Mouse (Mus musculus): ENCODE data around the gene Pcdh7. TPM values are rescaled to one million over a fixed set of nuclear protein-coding genes. Genes with fewer than 3 reads are reported as not detected.
"Not testable (repeated sequence)": the region's sequence is repeated elsewhere in the genome, so short reads cannot be mapped to it uniquely, and the experiment has no call there.

The Pcdh7 gene
- 0.89 and 1.0 TPM in 2 replicates for polyA plus RNA-seq (2015; fragmentation: Nextera tagmentation; extraction: Ambion mirVana)

GRCm38 (mm10) chr5:57717906-57718875 lies at the start of gene Pcdh7:
Gene Pcdh7, plus strand, starts transcription at chr5:57717967.
- peak; percentile 22 for DNase-seq (ENCODE audit: low spot score)

GRCm38 (mm10) chr5:57676970-57677369 lies 40.8 kb upstream of the Pcdh7 start:
- DNase-seq (ENCODE audit: low spot score): not testable (repeated sequence)

GRCm38 (mm10) chr5:57708396-57708795 lies 9.4 kb upstream of the Pcdh7 start:
- DNase-seq (ENCODE audit: low spot score): no peak

GRCm38 (mm10) chr5:57713980-57714379 lies 3.8 kb upstream of the Pcdh7 start:
- peak; percentile 31 for DNase-seq (ENCODE audit: low spot score)

GRCm38 (mm10) chr5:57714621-57715523 lies 2.9 kb upstream of the Pcdh7 start:
- peak; percentile 47 for DNase-seq (ENCODE audit: low spot score)

GRCm38 (mm10) chr5:57715524-57716400 lies 2.0 kb upstream of the Pcdh7 start:
- peak; percentile 56 for DNase-seq (ENCODE audit: low spot score)

GRCm38 (mm10) chr5:57716421-57717237 lies 1.1 kb upstream of the Pcdh7 start:
- peak; percentile 5 for DNase-seq (ENCODE audit: low spot score)

- peak; percentile 52 for DNase-seq (ENCODE audit: low spot score)
Observed at GRCm38 (mm10) chr5:57717238-57717905, 395 bp upstream of the Pcdh7 start.

GRCm38 (mm10) chr5:57718876-57719593 lies 1.3 kb downstream of the Pcdh7 start:
- peak; percentile 5 for DNase-seq (ENCODE audit: low spot score)

- peak; percentile 39 for DNase-seq (ENCODE audit: low spot score)
Observed at GRCm38 (mm10) chr5:57719594-57720185, 1.9 kb downstream of the Pcdh7 start.

GRCm38 (mm10) chr5:57720206-57720880 lies 2.6 kb downstream of the Pcdh7 start:
- no peak for DNase-seq (ENCODE audit: low spot score)

GRCm38 (mm10) chr5:57721148-57721712 lies 3.5 kb downstream of the Pcdh7 start:
- DNase-seq (ENCODE audit: low spot score): no peak

GRCm38 (mm10) chr5:57721927-57722326 lies 4.2 kb downstream of the Pcdh7 start:
- DNase-seq (ENCODE audit: low spot score): no peak

- no peak for DNase-seq (ENCODE audit: low spot score)
Observed at GRCm38 (mm10) chr5:57733451-57733850, 15.7 kb downstream of the Pcdh7 start.

GRCm38 (mm10) chr5:57735723-57736122 lies 18.0 kb downstream of the Pcdh7 start:
- DNase-seq (ENCODE audit: low spot score): no peak

- DNase-seq (ENCODE audit: low spot score): peak; percentile 10
Observed at GRCm38 (mm10) chr5:57742924-57743323, 25.2 kb downstream of the Pcdh7 start.

- no peak for DNase-seq (ENCODE audit: low spot score)
Observed at GRCm38 (mm10) chr5:57743956-57744661, 26.3 kb downstream of the Pcdh7 start.

Data from thymus, postnatal 0 days (tissue).